Mouse (Mus musculus): ENCODE results near the gene Gm12248. TPM values are rescaled to one million over a fixed set of nuclear protein-coding genes. Genes with fewer than 3 reads are reported as not detected.

Gm12248 gene
- polyA plus RNA-seq, 1 experiment from 2014 or later = not detected

GRCm38 (mm10) chr11:58126397-58127160 lies 33.6 kb upstream of the Gm12248 start:
- Histone ChIP-seq H3K4me1 (ENCODE audit: control insufficient read depth, insufficient read depth, low read length) (no peaks in the 10 kb centered on the region), H3K4me3 (ENCODE audit: low read length) (no peak overlapping the region), H3K9me3 (ENCODE audit: control insufficient read depth, low read length) (no peaks in the 10 kb centered on the region), H3K4me2 (replicated peaks; ENCODE audit: low read depth, low read length) (no peak overlapping the region), H3K27ac (ENCODE audit: low read depth, low read length) (no peak overlapping the region), H3K36me3 (ENCODE audit: control insufficient read depth, insufficient read depth, low read length) (peaks cover 88% of the 10 kb centered on the region), H3K9ac (ENCODE audit: low read depth, low read length) (no peak overlapping the region), H3K27me3 (ENCODE audit: control insufficient read depth, insufficient read depth, low read length) (no peaks in the 10 kb centered on the region)
- ATAC-seq (ENCODE audit: low FRiP score, low TSS enrichment) = no peak
- WGBS = 37% methylated on average over 7 of the region's 7 CpGs

GRCm38 (mm10) chr11:58125021-58125420 lies 32.1 kb upstream of the Gm12248 start:
- peaks cover 90% of the 10 kb centered on the region for H3K36me3 ChIP-seq (ENCODE audit: control insufficient read depth, insufficient read depth, low read length)
- no peaks in the 10 kb centered on the region for H3K4me1 ChIP-seq (ENCODE audit: control insufficient read depth, insufficient read depth, low read length)
- no peak for ATAC-seq (ENCODE audit: low FRiP score, low TSS enrichment)
- H3K4me3 ChIP-seq (ENCODE audit: low read length) = no peak overlapping the region
- no peaks in the 10 kb centered on the region for H3K27me3 ChIP-seq (ENCODE audit: control insufficient read depth, insufficient read depth, low read length)
- no peaks in the 10 kb centered on the region for H3K9me3 ChIP-seq (ENCODE audit: control insufficient read depth, low read length)
- H3K4me2 ChIP-seq (replicated peaks; ENCODE audit: low read depth, low read length) = no peak overlapping the region
- no peak overlapping the region for H3K27ac ChIP-seq (ENCODE audit: low read depth, low read length)
- H3K9ac ChIP-seq (ENCODE audit: low read depth, low read length) = no peak overlapping the region
- 87% methylated on average over 11 of the region's 11 CpGs for WGBS

- H3K4me2 ChIP-seq (replicated peaks; ENCODE audit: low read depth, low read length) = no peak overlapping the region
- H3K9me3 ChIP-seq (ENCODE audit: control insufficient read depth, low read length) = no peaks in the 10 kb centered on the region
- H3K4me1 ChIP-seq (ENCODE audit: control insufficient read depth, insufficient read depth, low read length) = no peaks in the 10 kb centered on the region
- no peak overlapping the region for H3K4me3 ChIP-seq (ENCODE audit: low read length)
- no peak overlapping the region for H3K9ac ChIP-seq (ENCODE audit: low read depth, low read length)
- H3K36me3 ChIP-seq (ENCODE audit: control insufficient read depth, insufficient read depth, low read length) = peaks cover 91% of the 10 kb centered on the region
- no peaks in the 10 kb centered on the region for H3K27me3 ChIP-seq (ENCODE audit: control insufficient read depth, insufficient read depth, low read length)
- H3K27ac ChIP-seq (ENCODE audit: low read depth, low read length) = no peak overlapping the region
- ATAC-seq (ENCODE audit: low FRiP score, low TSS enrichment) = no peak
- 91% methylated on average over 2 of the region's 2 CpGs for WGBS
Observed at GRCm38 (mm10) chr11:58123711-58124110, 30.8 kb upstream of the Gm12248 start.

- Histone ChIP-seq H3K4me2 (replicated peaks; ENCODE audit: low read depth, low read length) (no peak overlapping the region), H3K4me3 (ENCODE audit: low read length) (no peak overlapping the region), H3K27me3 (ENCODE audit: control insufficient read depth, insufficient read depth, low read length) (no peaks in the 10 kb centered on the region), H3K36me3 (ENCODE audit: control insufficient read depth, insufficient read depth, low read length) (peaks cover 91% of the 10 kb centered on the region), H3K27ac (ENCODE audit: low read depth, low read length) (no peak overlapping the region), H3K9me3 (ENCODE audit: control insufficient read depth, low read length) (no peaks in the 10 kb centered on the region), H3K9ac (ENCODE audit: low read depth, low read length) (no peak overlapping the region), H3K4me1 (ENCODE audit: control insufficient read depth, insufficient read depth, low read length) (no peaks in the 10 kb centered on the region)
- ATAC-seq (ENCODE audit: low FRiP score, low TSS enrichment) = no peak
- 81% methylated on average over 9 of the region's 9 CpGs for WGBS
Observed at GRCm38 (mm10) chr11:58121351-58121750, 28.4 kb upstream of the Gm12248 start.

DNA sequence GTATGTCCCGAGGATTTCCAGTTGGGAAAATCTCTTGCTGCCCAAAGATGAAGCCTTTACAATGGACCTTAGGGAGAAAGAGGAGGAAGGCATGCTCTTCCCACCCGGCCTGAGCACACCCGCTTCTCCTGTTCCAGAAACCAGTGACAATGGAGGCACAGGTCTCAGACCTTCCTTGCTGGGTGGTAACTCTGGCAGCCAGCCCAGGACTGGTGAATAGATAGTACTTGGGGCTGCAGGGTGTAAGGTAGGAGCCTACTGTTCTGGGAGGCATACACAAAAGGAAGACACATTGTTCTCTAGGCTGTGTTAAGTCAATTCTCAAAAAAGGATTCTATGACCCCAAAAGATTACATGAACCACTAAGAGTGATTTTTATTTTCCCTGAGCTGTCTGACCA lies 27.7 kb upstream of the Gm12248 start:
- Histone ChIP-seq H3K27ac (ENCODE audit: low read depth, low read length) (no peak overlapping the region), H3K4me1 (ENCODE audit: control insufficient read depth, insufficient read depth, low read length) (no peaks in the 10 kb centered on the region), H3K27me3 (ENCODE audit: control insufficient read depth, insufficient read depth, low read length) (no peaks in the 10 kb centered on the region), H3K9ac (ENCODE audit: low read depth, low read length) (no peak overlapping the region), H3K9me3 (ENCODE audit: control insufficient read depth, low read length) (no peaks in the 10 kb centered on the region), H3K36me3 (ENCODE audit: control insufficient read depth, insufficient read depth, low read length) (peaks cover 89% of the 10 kb centered on the region), H3K4me3 (ENCODE audit: low read length) (no peak overlapping the region), H3K4me2 (replicated peaks; ENCODE audit: low read depth, low read length) (no peak overlapping the region)
- WGBS = 90% methylated on average over 3 of the region's 3 CpGs
- no peak for ATAC-seq (ENCODE audit: low FRiP score, low TSS enrichment)

- Histone ChIP-seq H3K27me3 (ENCODE audit: control insufficient read depth, insufficient read depth, low read length) (no peaks in the 10 kb centered on the region), H3K9ac (ENCODE audit: low read depth, low read length) (no peak overlapping the region), H3K4me2 (replicated peaks; ENCODE audit: low read depth, low read length) (no peak overlapping the region), H3K27ac (ENCODE audit: low read depth, low read length) (no peak overlapping the region), H3K36me3 (ENCODE audit: control insufficient read depth, insufficient read depth, low read length) (peaks cover 91% of the 10 kb centered on the region), H3K4me1 (ENCODE audit: control insufficient read depth, insufficient read depth, low read length) (no peaks in the 10 kb centered on the region), H3K4me3 (ENCODE audit: low read length) (no peak overlapping the region), H3K9me3 (ENCODE audit: control insufficient read depth, low read length) (no peaks in the 10 kb centered on the region)
- ATAC-seq (ENCODE audit: low FRiP score, low TSS enrichment) = no peak
- WGBS = 92% methylated on average over 10 of the region's 10 CpGs
Observed at GRCm38 (mm10) chr11:58117044-58117652, 24.2 kb upstream of the Gm12248 start.

GRCm38 (mm10) chr11:58116560-58116959 lies 23.6 kb upstream of the Gm12248 start:
- Histone ChIP-seq H3K9me3 (ENCODE audit: control insufficient read depth, low read length) (no peaks in the 10 kb centered on the region), H3K4me1 (ENCODE audit: control insufficient read depth, insufficient read depth, low read length) (no peaks in the 10 kb centered on the region), H3K27ac (ENCODE audit: low read depth, low read length) (no peak overlapping the region), H3K9ac (ENCODE audit: low read depth, low read length) (no peak overlapping the region), H3K4me2 (replicated peaks; ENCODE audit: low read depth, low read length) (no peak overlapping the region), H3K27me3 (ENCODE audit: control insufficient read depth, insufficient read depth, low read length) (no peaks in the 10 kb centered on the region), H3K36me3 (ENCODE audit: control insufficient read depth, insufficient read depth, low read length) (peaks cover 91% of the 10 kb centered on the region), H3K4me3 (ENCODE audit: low read length) (no peak overlapping the region)
- no peak for ATAC-seq (ENCODE audit: low FRiP score, low TSS enrichment)
- WGBS = 76% methylated on average over 1 of the region's 1 CpGs

GRCm38 (mm10) chr11:58107664-58108337 lies 14.9 kb upstream of the Gm12248 start:
- peaks cover 19% of the 10 kb centered on the region for H3K4me1 ChIP-seq (ENCODE audit: control insufficient read depth, insufficient read depth, low read length)
- H3K4me2 ChIP-seq (replicated peaks; ENCODE audit: low read depth, low read length) = no peak overlapping the region
- H3K27ac ChIP-seq (ENCODE audit: low read depth, low read length) = no peak overlapping the region
- no peak for ATAC-seq (ENCODE audit: low FRiP score, low TSS enrichment)
- no peaks in the 10 kb centered on the region for H3K27me3 ChIP-seq (ENCODE audit: control insufficient read depth, insufficient read depth, low read length)
- no peaks in the 10 kb centered on the region for H3K9me3 ChIP-seq (ENCODE audit: control insufficient read depth, low read length)
- H3K9ac ChIP-seq (ENCODE audit: low read depth, low read length) = no peak overlapping the region
- 72% methylated on average over 4 of the region's 4 CpGs for WGBS
- H3K4me3 ChIP-seq (ENCODE audit: low read length) = no peak overlapping the region
- H3K36me3 ChIP-seq (ENCODE audit: control insufficient read depth, insufficient read depth, low read length) = peaks cover 30% of the 10 kb centered on the region

DNA sequence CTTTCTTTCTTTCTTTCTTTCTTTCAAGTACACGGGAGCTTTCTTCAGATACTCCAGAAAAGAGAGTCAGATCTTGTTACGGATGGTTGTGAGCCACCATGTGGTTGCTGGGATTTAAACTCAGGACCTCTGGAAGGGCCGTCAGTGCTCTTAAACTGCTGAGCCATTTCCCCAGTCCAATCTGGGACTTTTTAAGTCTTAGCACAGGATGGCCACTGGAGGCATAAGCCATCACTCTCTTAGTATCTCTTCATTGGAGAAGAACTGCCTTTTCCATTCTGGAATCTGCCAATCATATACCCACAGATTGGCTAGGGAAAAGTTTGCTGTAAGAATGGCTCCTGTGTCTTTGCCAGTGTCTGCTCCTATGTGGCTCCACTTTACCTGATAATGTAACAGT lies 14.1 kb upstream of the Gm12248 start:
- Histone ChIP-seq H3K4me2 (replicated peaks; ENCODE audit: low read depth, low read length) (no peak overlapping the region), H3K9ac (ENCODE audit: low read depth, low read length) (no peak overlapping the region), H3K4me1 (ENCODE audit: control insufficient read depth, insufficient read depth, low read length) (peaks cover 19% of the 10 kb centered on the region), H3K9me3 (ENCODE audit: control insufficient read depth, low read length) (no peaks in the 10 kb centered on the region), H3K27me3 (ENCODE audit: control insufficient read depth, insufficient read depth, low read length) (no peaks in the 10 kb centered on the region), H3K27ac (ENCODE audit: low read depth, low read length) (no peak overlapping the region), H3K4me3 (ENCODE audit: low read length) (no peak overlapping the region), H3K36me3 (ENCODE audit: control insufficient read depth, insufficient read depth, low read length) (peaks cover 23% of the 10 kb centered on the region)
- no peak for ATAC-seq (ENCODE audit: low FRiP score, low TSS enrichment)
- 47% methylated on average over 3 of the region's 3 CpGs for WGBS

All from kidney, embryonic 14.5 days (tissue).